Mouse (Mus musculus) lung, embryonic 16.5 days (tissue): ENCODE results near the gene Lrrc23. TPM values are rescaled to one million over a fixed set of nuclear protein-coding genes. Genes with fewer than 3 reads are reported as not detected.

Source experiments
- ATAC-seq: fragments of 200-750 bp; cut with Nextera tagmentation; 2 replicates; pipeline ENCODE4 v1.8.0; 2017; ENCODE audit warnings: low read depth, mild to moderate bottlenecking, moderate library complexity
- H3K27ac ChIP-seq: fragments of 300-500 bp; sonication (generic); 2 replicates; pipeline ENCODE4 v1.5.1; 2014; ENCODE audit warnings: mild to moderate bottlenecking, control low read depth, low read length
- H3K27me3 ChIP-seq: fragments of 300-500 bp; sonication (generic); 2 replicates; pipeline ENCODE4 v1.6.1; 2014; ENCODE audit warnings: low read depth, low read length, mixed read lengths; ENCODE audit not compliant: control insufficient read depth, insufficient read depth
- H3K36me3 ChIP-seq: fragments of 300-500 bp; sonication (generic); 2 replicates; pipeline ENCODE4 v1.6.1; 2014; ENCODE audit warnings: low read length; ENCODE audit not compliant: control insufficient read depth, insufficient read depth
- H3K4me1 ChIP-seq: fragments of 300-500 bp; sonication (generic); replicated peaks from 2 replicates; pipeline ENCODE4 v1.6.1; 2014; ENCODE audit warnings: low read length, mixed read lengths; ENCODE audit not compliant: control insufficient read depth, insufficient read depth
- H3K4me2 ChIP-seq: fragments of 300-500 bp; sonication (generic); 2 replicates; pipeline ENCODE4 v1.6.1; 2014; ENCODE audit warnings: low read depth, low read length, control low read depth
- H3K4me3 ChIP-seq: fragments of 300-500 bp; sonication (generic); 2 replicates; pipeline ENCODE4 v1.5.1; 2014; ENCODE audit warnings: mild to moderate bottlenecking, low read length, control low read depth
- H3K9ac ChIP-seq: fragments of 300-500 bp; sonication (generic); 2 replicates; pipeline ENCODE4 v1.6.1; 2014; ENCODE audit warnings: low read length, control low read depth
- H3K9me3 ChIP-seq: fragments of 300-500 bp; sonication (generic); 2 replicates; pipeline ENCODE4 v1.6.1; 2016; ENCODE audit warnings: low read length; ENCODE audit not compliant: control insufficient read depth
- WGBS: fragments of 180-500 bp; shearing (Covaris S2); extraction: QIAGEN DNeasy Blood & Tissue Kit; methylation state at CpG from one replicate; pipeline ENCODE4 v1.1.7; 2014; 5-methylcytosine and 5-hydroxymethylcytosine counted together
- polyA plus RNA-seq: library from polyadenylated mRNA; unstranded; fragments of >200 nt; fragmentation: Nextera tagmentation; extraction: Ambion mirVana; gene quantifications from 2 replicates; pipeline ENCODE4 v1.2.1, GENCODE M21; 2015

Gene Lrrc23
- polyA plus RNA-seq, 1 experiment from 2014 or later: 34.0 TPM

- no peak for ATAC-seq
- 79% methylated on average over 7 of the region's 7 CpGs for WGBS
- H3K9me3 ChIP-seq: no peaks in the 10 kb centered on the region
These were observed 48.5 kb downstream of the Lrrc23 start for GRCm38 (mm10) chr6:124731038-124731437.

GRCm38 (mm10) chr6:124729850-124730705 is 49.4 kb downstream of the Lrrc23 start:
- Histone ChIP-seq H3K4me3 (no peak overlapping the region), H3K4me1 (0 out of 2 replicates have a peak, but pooled peaks cover 3% of the 10 kb centered on the region), H3K9ac (no peak overlapping the region), H3K4me2 (no peak overlapping the region), H3K9me3 (no peaks in the 10 kb centered on the region), H3K36me3 (no peaks in the 10 kb centered on the region), H3K27me3 (no peaks in the 10 kb centered on the region), H3K27ac (no peak overlapping the region)
- 67% methylated on average over 8 of the region's 8 CpGs for WGBS
- ATAC-seq: no peak

More at GRCm38 (mm10) chr6:124731038-124731437, 48.5 kb downstream of the Lrrc23 start:
- Histone ChIP-seq H3K27me3 (no peaks in the 10 kb centered on the region), H3K36me3 (no peaks in the 10 kb centered on the region), H3K9ac (no peak overlapping the region), H3K4me3 (no peak overlapping the region), H3K27ac (no peak overlapping the region), H3K4me2 (no peak overlapping the region), H3K4me1 (0 out of 2 replicates have a peak, but pooled peaks cover 3% of the 10 kb centered on the region)

DNA sequence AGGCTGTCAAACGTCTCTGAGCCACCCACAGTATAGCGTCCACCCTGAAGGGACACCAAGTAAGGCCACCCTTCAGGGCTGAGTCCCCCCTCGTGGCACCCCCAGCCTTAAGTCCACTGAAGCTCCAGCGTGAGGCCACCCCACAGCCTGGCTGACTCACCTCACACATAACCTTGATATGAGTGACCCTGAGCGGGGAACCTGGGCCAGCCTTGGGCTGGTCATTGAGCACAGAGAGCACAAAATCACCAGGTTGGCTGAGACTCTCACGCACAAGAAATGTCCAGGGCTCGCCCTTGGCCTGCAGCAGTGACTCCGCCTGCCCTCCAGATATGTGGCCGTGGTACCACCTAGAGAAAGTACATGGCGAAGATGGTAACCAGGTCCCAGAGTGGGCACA is 50.9 kb downstream of the Lrrc23 start:
- no peak overlapping the region for H3K27ac ChIP-seq
- no peak overlapping the region for H3K4me3 ChIP-seq
- H3K9ac ChIP-seq: no peak overlapping the region
- 87% methylated on average over 10 of the region's 10 CpGs for WGBS
- H3K4me1 ChIP-seq: 0 out of 2 replicates have a peak, but pooled peaks cover 3% of the 10 kb centered on the region
- H3K4me2 ChIP-seq: no peak overlapping the region
- H3K27me3 ChIP-seq: no peaks in the 10 kb centered on the region
- no peaks in the 10 kb centered on the region for H3K9me3 ChIP-seq
- ATAC-seq: no peak
- H3K36me3 ChIP-seq: no peaks in the 10 kb centered on the region

DNA sequence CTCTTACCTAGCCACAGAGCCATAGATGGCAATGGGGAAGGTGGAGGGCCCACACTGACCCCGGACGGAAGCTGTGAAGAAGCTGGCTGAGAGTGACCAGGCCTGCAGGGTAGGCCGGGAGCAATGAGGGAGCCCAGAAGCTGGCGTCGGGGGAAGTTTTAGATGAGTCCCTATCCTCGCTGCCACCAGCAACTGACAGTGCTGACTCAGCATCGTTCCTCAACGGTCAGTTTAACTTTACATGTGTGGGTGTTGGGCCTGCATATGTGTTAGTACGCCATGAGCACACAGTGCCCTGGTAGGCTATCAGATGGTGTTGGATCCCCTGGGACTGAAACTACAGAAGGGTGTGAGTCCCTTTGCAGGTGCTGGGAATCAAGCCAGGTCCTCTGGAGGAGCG is 55.1 kb downstream of the Lrrc23 start:
- Histone ChIP-seq H3K4me2 (no peak overlapping the region), H3K27me3 (no peaks in the 10 kb centered on the region), H3K27ac (no peak overlapping the region), H3K9ac (no peak overlapping the region), H3K9me3 (no peaks in the 10 kb centered on the region), H3K4me1 (no peaks in the 10 kb centered on the region), H3K36me3 (no peaks in the 10 kb centered on the region), H3K4me3 (no peak overlapping the region)
- ATAC-seq: no peak
- WGBS: 85% methylated on average over 10 of the region's 10 CpGs

GRCm38 (mm10) chr6:124723541-124723940 is 56.0 kb downstream of the Lrrc23 start:
- Histone ChIP-seq H3K4me2 (no peak overlapping the region), H3K4me3 (no peak overlapping the region), H3K36me3 (no peaks in the 10 kb centered on the region), H3K9ac (no peak overlapping the region), H3K9me3 (no peaks in the 10 kb centered on the region), H3K27ac (no peak overlapping the region), H3K27me3 (no peaks in the 10 kb centered on the region), H3K4me1 (no peaks in the 10 kb centered on the region)
- no peak for ATAC-seq
- 60% methylated on average over 8 of the region's 8 CpGs for WGBS

GRCm38 (mm10) chr6:124722876-124723473 is 56.6 kb downstream of the Lrrc23 start:
- ATAC-seq: no peak
- H3K27me3 ChIP-seq: no peaks in the 10 kb centered on the region
- no peaks in the 10 kb centered on the region for H3K9me3 ChIP-seq
- no peaks in the 10 kb centered on the region for H3K36me3 ChIP-seq
- H3K4me3 ChIP-seq: no peak overlapping the region
- H3K4me1 ChIP-seq: no peaks in the 10 kb centered on the region
- 76% methylated on average over 6 of the region's 6 CpGs for WGBS
- no peak overlapping the region for H3K9ac ChIP-seq
- no peak overlapping the region for H3K27ac ChIP-seq
- no peak overlapping the region for H3K4me2 ChIP-seq

- no peak overlapping the region for H3K27ac ChIP-seq
- peak overlapping the region; percentile 55 for H3K4me2 ChIP-seq
- H3K4me1 ChIP-seq: no peaks in the 10 kb centered on the region
- H3K27me3 ChIP-seq: no peaks in the 10 kb centered on the region
- H3K36me3 ChIP-seq: peaks cover 4% of the 10 kb centered on the region
- ATAC-seq: no peak
- WGBS: 51% methylated on average over 11 of the region's 11 CpGs
- no peak overlapping the region for H3K9ac ChIP-seq
- H3K4me3 ChIP-seq: no peak overlapping the region; the same call in 1 of the 2 replicates
- no peaks in the 10 kb centered on the region for H3K9me3 ChIP-seq
These were observed 58.6 kb downstream of the Lrrc23 start for GRCm38 (mm10) chr6:124720904-124721303.

Other genes starting within 250 kb of the Lrrc23 start
- gene C1s1, start 237.4 kb downstream of the Lrrc23 start, polyA plus RNA-seq: 3.9 and 6.7 TPM in 2 replicates
- not detected in 2 replicates for gene C1rb, start 209.4 kb downstream of the Lrrc23 start, polyA plus RNA-seq
- 0.08 TPM in 1 of 2 replicates, not detected in the other for gene C1s2, start 143.6 kb downstream of the Lrrc23 start, polyA plus RNA-seq
- 60.9 and 61.9 TPM in 2 replicates for gene Lpcat3, start 116.7 kb downstream of the Lrrc23 start, polyA plus RNA-seq
- gene Emg1, start 67.5 kb downstream of the Lrrc23 start, polyA plus RNA-seq: 188 and 192 TPM in 2 replicates
- 254 and 278 TPM in 2 replicates for gene Phb2, start 67.4 kb downstream of the Lrrc23 start, polyA plus RNA-seq
- 21.3 and 27.3 TPM in 2 replicates for gene Ptpn6, start 41.0 kb downstream of the Lrrc23 start, polyA plus RNA-seq
- gene Grcc10, start 38.4 kb downstream of the Lrrc23 start, polyA plus RNA-seq: 430 and 446 TPM in 2 replicates
- gene Gm45234, start 23.7 kb downstream of the Lrrc23 start, polyA plus RNA-seq: not detected in 2 replicates
- 14.0 and 14.7 TPM in 2 replicates for gene Atn1, start 23.2 kb downstream of the Lrrc23 start, polyA plus RNA-seq
- 3.5 and 4.7 TPM in 2 replicates for gene Eno2, start 10.1 kb downstream of the Lrrc23 start, polyA plus RNA-seq
- gene Spsb2, start 28.9 kb upstream of the Lrrc23 start, polyA plus RNA-seq: 13.6 and 14.2 TPM in 2 replicates
- 680 and 700 TPM in 2 replicates for gene Tpi1, start 34.6 kb upstream of the Lrrc23 start, polyA plus RNA-seq
- 138 and 139 TPM in 2 replicates for gene Usp5, start 49.8 kb upstream of the Lrrc23 start, polyA plus RNA-seq
- gene Cdca3, start 49.8 kb upstream of the Lrrc23 start, polyA plus RNA-seq: 175 and 176 TPM in 2 replicates
- 0.29 and 0.34 TPM in 2 replicates for gene Gnb3, start 60.5 kb upstream of the Lrrc23 start, polyA plus RNA-seq
- gene P3h3, start 78.0 kb upstream of the Lrrc23 start, polyA plus RNA-seq: 8.3 and 15.3 TPM in 2 replicates
- 0.54 and 1.3 TPM in 2 replicates for gene Gpr162, start 84.3 kb upstream of the Lrrc23 start, polyA plus RNA-seq
- 0.13 and 0.44 TPM in 2 replicates for gene Cd4, start 108.5 kb upstream of the Lrrc23 start, polyA plus RNA-seq
- 1.2 TPM in 2 replicates for gene Lag3, start 132.0 kb upstream of the Lrrc23 start, polyA plus RNA-seq
- 341 and 346 TPM in 2 replicates for gene Ptms, start 140.4 kb upstream of the Lrrc23 start, polyA plus RNA-seq
- gene Mlf2, start 151.7 kb upstream of the Lrrc23 start, polyA plus RNA-seq: 317 and 323 TPM in 2 replicates
- gene Cops7a, start 185.8 kb upstream of the Lrrc23 start, polyA plus RNA-seq: 138 and 153 TPM in 2 replicates
- 0.68 and 0.88 TPM in 2 replicates for gene Pianp, start 217.0 kb upstream of the Lrrc23 start, polyA plus RNA-seq
- 14.0 and 14.3 TPM in 2 replicates for gene Zfp384, start 229.4 kb upstream of the Lrrc23 start, polyA plus RNA-seq